Mouse (Mus musculus): ENCODE results near the gene Zfp423. TPM values are rescaled to one million over a fixed set of nuclear protein-coding genes. Genes with fewer than 3 reads are reported as not detected.
A peak's percentile ranks its signal among the peaks of the same experiment; 100 is the strongest.

The Zfp423 gene
- polyA plus RNA-seq, 1 experiment from 2014 or later: 6.1 TPM

DNA sequence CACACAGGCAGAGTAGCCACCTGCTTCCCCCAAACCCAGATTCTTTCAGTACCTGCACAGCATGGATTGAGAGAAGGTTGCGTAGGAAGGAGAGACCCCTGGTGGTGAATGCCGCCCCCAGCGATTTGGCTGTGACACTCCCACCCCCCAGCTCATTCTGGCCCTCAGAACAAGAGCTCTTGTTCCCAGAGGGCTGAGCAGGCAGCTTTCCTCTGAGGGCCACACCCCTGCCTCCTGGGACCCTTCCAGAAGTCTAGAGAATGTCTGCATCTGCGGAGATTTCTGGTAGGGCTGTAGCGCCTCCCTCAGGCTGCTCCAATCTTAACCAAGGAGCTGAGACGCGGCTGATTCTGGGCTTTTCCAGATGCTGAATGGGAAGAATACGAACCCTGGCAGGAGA, 211.8 kb downstream of the Zfp423 start:
- H3K4me2 ChIP-seq (ENCODE audit: low read length): no peak overlapping the region
- DNase-seq (ENCODE audit: low spot score): peak; percentile 71
- no peaks in the 10 kb centered on the region for H3K27me3 ChIP-seq (ENCODE audit: insufficient read depth, low read length)
- peaks cover 11% of the 10 kb centered on the region; the same call in 1 of the 2 replicates for H3K4me1 ChIP-seq (replicated peaks; ENCODE audit: insufficient read depth, low read length)
- WGBS: 42% methylated on average over 8 of the region's 8 CpGs
- no peak overlapping the region for H3K27ac ChIP-seq
- peak; percentile 55; the same call in 1 of the 2 replicates for ATAC-seq (replicated peaks; ENCODE audit: low FRiP score, low read depth)
- H3K9me3 ChIP-seq (replicated peaks; ENCODE audit: low read length): no peaks in the 10 kb centered on the region
- H3K9ac ChIP-seq (ENCODE audit: low read depth, low read length): no peak overlapping the region
- no peaks in the 10 kb centered on the region for H3K36me3 ChIP-seq (ENCODE audit: insufficient read depth, low read length)
- TF ChIP-seq CTCF (IDR thresholded peaks at IDR 0.05; ENCODE audit: low read depth): peak; percentile 67
- H3K4me3 ChIP-seq (replicated peaks; ENCODE audit: low read depth, low read length): no peak overlapping the region

DNA sequence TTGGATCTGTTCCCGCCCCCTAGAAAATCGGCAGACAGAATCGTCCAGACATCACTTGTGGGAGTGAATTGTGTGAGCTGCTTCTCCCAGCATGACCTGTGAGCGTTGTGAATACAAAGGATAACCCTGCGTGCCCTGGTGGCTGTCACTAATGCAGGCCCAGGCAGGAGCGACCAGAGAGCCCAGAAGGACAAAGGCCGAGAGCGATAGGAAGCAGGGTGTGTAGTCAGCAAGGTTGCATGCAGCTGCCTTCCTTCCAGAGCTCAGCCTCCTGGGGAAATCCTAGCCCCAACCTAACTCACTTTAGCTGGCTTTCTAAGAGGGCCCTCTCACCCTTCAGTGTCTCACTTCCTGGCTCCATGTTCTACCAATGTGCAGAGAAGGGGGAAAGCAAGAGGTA, 212.3 kb downstream of the Zfp423 start:
- DNase-seq (ENCODE audit: low spot score) (no peak), ATAC-seq (replicated peaks; ENCODE audit: low FRiP score, low read depth) (no peak)
- Histone ChIP-seq H3K27ac (no peak overlapping the region), H3K4me2 (ENCODE audit: low read length) (no peak overlapping the region), H3K4me3 (replicated peaks; ENCODE audit: low read depth, low read length) (no peak overlapping the region), H3K4me1 (replicated peaks; ENCODE audit: insufficient read depth, low read length) (peaks cover 11% of the 10 kb centered on the region; the same call in 1 of the 2 replicates), H3K9me3 (replicated peaks; ENCODE audit: low read length) (no peaks in the 10 kb centered on the region), H3K9ac (ENCODE audit: low read depth, low read length) (no peak overlapping the region), H3K36me3 (ENCODE audit: insufficient read depth, low read length) (no peaks in the 10 kb centered on the region), H3K27me3 (ENCODE audit: insufficient read depth, low read length) (no peaks in the 10 kb centered on the region)
- TF ChIP-seq CTCF (IDR thresholded peaks at IDR 0.05; ENCODE audit: low read depth): no peak
- WGBS: 16% methylated on average over 8 of the region's 8 CpGs

DNA sequence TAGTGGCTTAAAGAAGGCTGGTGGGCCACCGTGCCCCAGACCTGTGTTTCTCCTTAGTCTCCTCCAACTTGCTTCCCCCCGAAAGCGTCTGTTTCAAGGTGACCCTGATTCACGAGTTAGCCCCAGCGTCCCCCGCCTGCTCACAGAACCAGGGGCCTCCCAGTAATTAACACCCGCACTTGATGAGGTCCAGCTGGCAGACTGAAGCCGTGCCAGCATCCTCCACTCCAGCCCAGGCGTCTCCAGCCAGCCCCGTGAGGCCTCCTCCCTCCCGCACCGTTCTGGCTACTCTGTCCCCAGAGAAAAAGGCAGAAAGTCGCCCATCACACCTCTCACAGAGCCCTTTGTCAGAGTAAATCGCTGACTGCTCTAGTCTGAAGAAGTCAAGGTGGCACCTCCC, 213.3 kb downstream of the Zfp423 start:
- H3K4me1 ChIP-seq (replicated peaks; ENCODE audit: insufficient read depth, low read length): peaks cover 11% of the 10 kb centered on the region; the same call in 1 of the 2 replicates
- H3K27me3 ChIP-seq (ENCODE audit: insufficient read depth, low read length): no peaks in the 10 kb centered on the region
- 15% methylated on average over 14 of the region's 14 CpGs for WGBS
- H3K4me3 ChIP-seq (replicated peaks; ENCODE audit: low read depth, low read length): no peak overlapping the region
- H3K9me3 ChIP-seq (replicated peaks; ENCODE audit: low read length): no peaks in the 10 kb centered on the region
- H3K9ac ChIP-seq (ENCODE audit: low read depth, low read length): no peak overlapping the region
- ATAC-seq (replicated peaks; ENCODE audit: low FRiP score, low read depth) (peak; percentile 53; the same call in 1 of the 2 replicates), DNase-seq (ENCODE audit: low spot score) (peak; percentile 66)
- H3K4me2 ChIP-seq (ENCODE audit: low read length): no peak overlapping the region
- no peak for TF ChIP-seq CTCF (IDR thresholded peaks at IDR 0.05; ENCODE audit: low read depth)
- peak overlapping the region; percentile 50 for H3K27ac ChIP-seq
- no peaks in the 10 kb centered on the region for H3K36me3 ChIP-seq (ENCODE audit: insufficient read depth, low read length)

DNA sequence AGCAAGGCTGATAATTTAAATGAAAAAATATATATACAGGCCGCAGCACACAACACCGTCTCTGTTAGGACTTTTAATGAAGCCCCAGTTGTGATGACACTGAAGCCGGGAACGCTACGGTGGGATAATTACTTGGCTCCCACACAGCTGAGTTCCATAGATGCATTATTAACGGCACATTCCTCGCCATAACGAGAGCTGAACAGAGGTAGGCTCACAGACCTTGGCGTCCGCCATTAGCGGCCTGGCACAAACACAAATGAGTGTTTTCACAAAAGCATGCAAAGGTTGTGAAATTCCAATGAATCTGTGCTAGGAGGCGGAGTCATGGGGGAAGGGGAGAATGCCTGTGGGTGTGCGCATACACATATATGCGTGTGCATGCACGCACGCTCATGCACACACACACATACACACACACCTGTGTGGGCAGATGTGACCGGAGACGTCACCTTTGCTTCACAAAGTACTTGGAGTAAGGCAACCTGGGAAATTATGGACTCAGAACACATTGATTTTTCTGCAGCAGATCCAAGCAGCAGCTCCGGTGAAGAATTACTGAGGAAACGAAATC, 214.2 kb downstream of the Zfp423 start:
- H3K9ac ChIP-seq (ENCODE audit: low read depth, low read length): no peak overlapping the region
- H3K4me1 ChIP-seq (replicated peaks; ENCODE audit: insufficient read depth, low read length): peaks cover 11% of the 10 kb centered on the region; the same call in 1 of the 2 replicates
- DNase-seq (ENCODE audit: low spot score): no peak
- no peaks in the 10 kb centered on the region for H3K9me3 ChIP-seq (replicated peaks; ENCODE audit: low read length)
- 73% methylated on average over 20 of the region's 20 CpGs for WGBS
- H3K27ac ChIP-seq: no peak overlapping the region
- H3K36me3 ChIP-seq (ENCODE audit: insufficient read depth, low read length): no peaks in the 10 kb centered on the region
- no peaks in the 10 kb centered on the region for H3K27me3 ChIP-seq (ENCODE audit: insufficient read depth, low read length)
- ATAC-seq (replicated peaks; ENCODE audit: low FRiP score, low read depth): no peak
- no peak for TF ChIP-seq CTCF (IDR thresholded peaks at IDR 0.05; ENCODE audit: low read depth)
- no peak overlapping the region for H3K4me3 ChIP-seq (replicated peaks; ENCODE audit: low read depth, low read length)
- no peak overlapping the region for H3K4me2 ChIP-seq (ENCODE audit: low read length)

DNA sequence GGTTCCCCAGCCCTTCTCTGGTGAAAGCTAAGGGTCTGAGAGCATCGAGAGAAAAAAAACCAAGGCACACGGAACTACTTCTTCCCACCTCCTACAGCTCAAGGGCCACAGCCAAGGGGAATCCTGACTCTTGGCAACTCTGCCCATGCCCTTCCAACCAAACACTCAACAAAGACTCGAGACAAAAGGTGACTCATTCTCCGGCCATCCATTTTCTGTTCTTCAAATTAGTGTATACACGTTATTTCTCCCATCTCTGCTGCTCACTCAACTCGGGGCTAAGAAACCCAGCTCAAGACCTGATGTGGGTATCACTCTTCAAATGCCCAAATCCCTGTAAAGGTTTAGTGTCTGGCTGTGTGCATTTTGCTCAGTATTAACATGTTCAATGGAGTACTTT, 214.8 kb downstream of the Zfp423 start:
- WGBS: 85% methylated on average over 6 of the region's 6 CpGs
- no peak for TF ChIP-seq CTCF (IDR thresholded peaks at IDR 0.05; ENCODE audit: low read depth)
- H3K9ac ChIP-seq (ENCODE audit: low read depth, low read length): no peak overlapping the region

DNA sequence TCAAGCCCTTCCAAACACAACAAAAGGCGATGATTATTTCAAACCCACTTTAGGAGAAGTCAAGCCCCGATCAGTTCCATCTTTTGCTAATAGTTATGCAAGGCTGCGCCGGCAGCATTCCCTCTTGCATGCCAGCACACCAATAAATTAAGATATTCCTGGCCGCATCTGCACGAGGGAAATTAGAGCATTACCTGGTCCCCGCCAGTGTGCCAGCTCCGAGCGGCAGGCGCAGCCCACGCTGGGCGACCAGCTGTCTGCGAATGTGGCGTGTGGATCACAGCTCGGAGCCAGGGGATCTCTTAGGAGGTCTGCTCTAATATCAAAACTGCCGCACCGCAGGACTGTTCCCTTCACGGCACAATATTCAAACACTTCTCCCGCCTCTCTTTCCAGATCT, 217.4 kb downstream of the Zfp423 start:
- H3K4me3 ChIP-seq (replicated peaks; ENCODE audit: low read depth, low read length): no peak overlapping the region
- no peaks in the 10 kb centered on the region for H3K9me3 ChIP-seq (replicated peaks; ENCODE audit: low read length)
- ATAC-seq (replicated peaks; ENCODE audit: low FRiP score, low read depth) (no peak), DNase-seq (ENCODE audit: low spot score) (no peak)
- no peak overlapping the region for H3K9ac ChIP-seq (ENCODE audit: low read depth, low read length)
- H3K27ac ChIP-seq: no peak overlapping the region
- TF ChIP-seq CTCF (IDR thresholded peaks at IDR 0.05; ENCODE audit: low read depth): no peak
- peaks cover 11% of the 10 kb centered on the region; the same call in 1 of the 2 replicates for H3K4me1 ChIP-seq (replicated peaks; ENCODE audit: insufficient read depth, low read length)
- no peaks in the 10 kb centered on the region for H3K27me3 ChIP-seq (ENCODE audit: insufficient read depth, low read length)
- 57% methylated on average over 19 of the region's 19 CpGs for WGBS
- no peak overlapping the region for H3K4me2 ChIP-seq (ENCODE audit: low read length)
- H3K36me3 ChIP-seq (ENCODE audit: insufficient read depth, low read length): no peaks in the 10 kb centered on the region

More for the DNA sequence above, 214.8 kb downstream of the Zfp423 start:
- ATAC-seq (replicated peaks; ENCODE audit: low FRiP score, low read depth) (no peak), DNase-seq (ENCODE audit: low spot score) (no peak)
- H3K36me3 ChIP-seq (ENCODE audit: insufficient read depth, low read length): no peaks in the 10 kb centered on the region
- H3K4me2 ChIP-seq (ENCODE audit: low read length): no peak overlapping the region
- H3K4me3 ChIP-seq (replicated peaks; ENCODE audit: low read depth, low read length): no peak overlapping the region
- peaks cover 11% of the 10 kb centered on the region; the same call in 1 of the 2 replicates for H3K4me1 ChIP-seq (replicated peaks; ENCODE audit: insufficient read depth, low read length)
- H3K27me3 ChIP-seq (ENCODE audit: insufficient read depth, low read length): no peaks in the 10 kb centered on the region
- H3K9me3 ChIP-seq (replicated peaks; ENCODE audit: low read length): no peaks in the 10 kb centered on the region
- H3K27ac ChIP-seq: no peak overlapping the region

All from kidney, postnatal 0 days (tissue).